Mouse (Mus musculus): ENCODE results near the gene Gfy. TPM values are rescaled to one million over a fixed set of nuclear protein-coding genes. Genes with fewer than 3 reads are reported as not detected.

The Gfy gene
- polyA plus RNA-seq, 1 experiment from 2014 or later = not detected

Small RNA genes lying within 50 kb of the gene (microRNA-seq; reads per million reads assigned to microRNA genes)
- gene Mir5121 (22.3 reads per million, percentile 31 among the genes with 10 or more reads in this experiment), gene Mir7055 (not detected)

Other genes starting within 250 kb of the Gfy start
- 0.14 and 0.18 TPM in 2 replicates for gene Tsks, start 236.4 kb downstream of the Gfy start, polyA plus RNA-seq (2016; fragmentation: Nextera tagmentation; extraction: Ambion mirVana)
- 11.4 and 18.8 TPM in 2 replicates for gene Cpt1c, start 204.7 kb downstream of the Gfy start, polyA plus RNA-seq (2016; fragmentation: Nextera tagmentation; extraction: Ambion mirVana)
- gene Prmt1, start 193.0 kb downstream of the Gfy start, polyA plus RNA-seq (2016; fragmentation: Nextera tagmentation; extraction: Ambion mirVana) = 979 and 1,027 TPM in 2 replicates
- 74.7 and 75.0 TPM in 2 replicates for gene Irf3, start 181.9 kb downstream of the Gfy start, polyA plus RNA-seq (2016; fragmentation: Nextera tagmentation; extraction: Ambion mirVana)
- 89.7 and 92.2 TPM in 2 replicates for gene Bcl2l12, start 180.9 kb downstream of the Gfy start, polyA plus RNA-seq (2016; fragmentation: Nextera tagmentation; extraction: Ambion mirVana)
- gene Scaf1, start 163.2 kb downstream of the Gfy start, polyA plus RNA-seq (2016; fragmentation: Nextera tagmentation; extraction: Ambion mirVana) = 47.8 and 50.6 TPM in 2 replicates
- gene Rras, start 161.6 kb downstream of the Gfy start, polyA plus RNA-seq (2016; fragmentation: Nextera tagmentation; extraction: Ambion mirVana) = 15.6 and 18.3 TPM in 2 replicates
- gene Prr12, start 126.7 kb downstream of the Gfy start, polyA plus RNA-seq (2016; fragmentation: Nextera tagmentation; extraction: Ambion mirVana) = 16.3 and 18.1 TPM in 2 replicates
- gene Nosip, start 117.1 kb downstream of the Gfy start, polyA plus RNA-seq (2016; fragmentation: Nextera tagmentation; extraction: Ambion mirVana) = 80.4 and 81.2 TPM in 2 replicates
- 16.8 and 24.8 TPM in 2 replicates for gene Prrg2, start 116.9 kb downstream of the Gfy start, polyA plus RNA-seq (2016; fragmentation: Nextera tagmentation; extraction: Ambion mirVana)
- 175 and 210 TPM in 2 replicates for gene Rcn3, start 87.3 kb downstream of the Gfy start, polyA plus RNA-seq (2016; fragmentation: Nextera tagmentation; extraction: Ambion mirVana)
- 5.2 and 7.8 TPM in 2 replicates for gene Fcgrt, start 75.7 kb downstream of the Gfy start, polyA plus RNA-seq (2016; fragmentation: Nextera tagmentation; extraction: Ambion mirVana)
- gene Rps11, start 55.1 kb downstream of the Gfy start, polyA plus RNA-seq (2016; fragmentation: Nextera tagmentation; extraction: Ambion mirVana) = 1,846 and 2,302 TPM in 2 replicates
- gene Rpl13a, start 50.8 kb downstream of the Gfy start, polyA plus RNA-seq (2016; fragmentation: Nextera tagmentation; extraction: Ambion mirVana) = 1,210 and 1,327 TPM in 2 replicates
- gene Gm45713, start 43.3 kb downstream of the Gfy start, polyA plus RNA-seq (2016; fragmentation: Nextera tagmentation; extraction: Ambion mirVana) = not detected in 2 replicates
- 1.4 and 1.5 TPM in 2 replicates for gene Flt3l, start 43.1 kb downstream of the Gfy start, polyA plus RNA-seq (2016; fragmentation: Nextera tagmentation; extraction: Ambion mirVana)
- gene Pih1d1, start 25.3 kb downstream of the Gfy start, polyA plus RNA-seq (2016; fragmentation: Nextera tagmentation; extraction: Ambion mirVana) = 105 and 109 TPM in 2 replicates
- 54.2 and 63.7 TPM in 2 replicates for gene Aldh16a1, start 25.0 kb downstream of the Gfy start, polyA plus RNA-seq (2016; fragmentation: Nextera tagmentation; extraction: Ambion mirVana)
- 0.06 TPM in 1 of 2 replicates, not detected in the other for gene Slc17a7, start 15.6 kb downstream of the Gfy start, polyA plus RNA-seq (2016; fragmentation: Nextera tagmentation; extraction: Ambion mirVana)
- gene Pth2, start 1.4 kb upstream of the Gfy start, polyA plus RNA-seq (2016; fragmentation: Nextera tagmentation; extraction: Ambion mirVana) = not detected in 2 replicates
- gene Ccdc155, start 25.3 kb upstream of the Gfy start, polyA plus RNA-seq (2016; fragmentation: Nextera tagmentation; extraction: Ambion mirVana) = 0.45 and 0.68 TPM in 2 replicates
- 0.21 and 0.41 TPM in 2 replicates for gene Dkkl1, start 32.6 kb upstream of the Gfy start, polyA plus RNA-seq (2016; fragmentation: Nextera tagmentation; extraction: Ambion mirVana)
- 435 and 481 TPM in 2 replicates for gene Tead2, start 36.2 kb upstream of the Gfy start, polyA plus RNA-seq (2016; fragmentation: Nextera tagmentation; extraction: Ambion mirVana)
- 1.1 and 1.2 TPM in 2 replicates for gene Cd37, start 59.5 kb upstream of the Gfy start, polyA plus RNA-seq (2016; fragmentation: Nextera tagmentation; extraction: Ambion mirVana)
- 0.24 and 0.49 TPM in 2 replicates for gene Slc6a16, start 61.5 kb upstream of the Gfy start, polyA plus RNA-seq (2016; fragmentation: Nextera tagmentation; extraction: Ambion mirVana)
- gene Slc6a21, start 97.9 kb upstream of the Gfy start, polyA plus RNA-seq (2016; fragmentation: Nextera tagmentation; extraction: Ambion mirVana) = not detected in 2 replicates
- 5.2 and 8.4 TPM in 2 replicates for gene Trpm4, start 154.2 kb upstream of the Gfy start, polyA plus RNA-seq (2016; fragmentation: Nextera tagmentation; extraction: Ambion mirVana)
- gene Hrc, start 155.7 kb upstream of the Gfy start, polyA plus RNA-seq (2016; fragmentation: Nextera tagmentation; extraction: Ambion mirVana) = 0.24 and 0.39 TPM in 2 replicates
- 2.4 and 5.3 TPM in 2 replicates for gene Ppfia3, start 187.4 kb upstream of the Gfy start, polyA plus RNA-seq (2016; fragmentation: Nextera tagmentation; extraction: Ambion mirVana)
- gene Lin7b, start 191.0 kb upstream of the Gfy start, polyA plus RNA-seq (2016; fragmentation: Nextera tagmentation; extraction: Ambion mirVana) = 0.40 and 0.64 TPM in 2 replicates
- gene Snrnp70, start 216.2 kb upstream of the Gfy start, polyA plus RNA-seq (2016; fragmentation: Nextera tagmentation; extraction: Ambion mirVana) = 305 and 308 TPM in 2 replicates
- gene Kcna7, start 226.1 kb upstream of the Gfy start, polyA plus RNA-seq (2016; fragmentation: Nextera tagmentation; extraction: Ambion mirVana) = 0.06 TPM in 1 of 2 replicates, not detected in the other
- gene Ntf5, start 234.1 kb upstream of the Gfy start, polyA plus RNA-seq (2016; fragmentation: Nextera tagmentation; extraction: Ambion mirVana) = 2.1 and 2.2 TPM in 2 replicates
- not detected in 2 replicates for gene Lhb, start 241.3 kb upstream of the Gfy start, polyA plus RNA-seq (2016; fragmentation: Nextera tagmentation; extraction: Ambion mirVana)